Mouse (Mus musculus) brown adipose tissue, adult 24 weeks (tissue): ENCODE data around the gene Ap3m1. TPM values are rescaled to one million over a fixed set of nuclear protein-coding genes. Genes with fewer than 3 reads are reported as not detected.

ENCODE experiments used
- H3K27ac ChIP-seq: fragments of 200-500 bp; replicated peaks from 2 replicates; pipeline ENCODE4 v1.5.1; 2012; ENCODE audit warnings: low read depth, mild to moderate bottlenecking, low read length
- H3K4me1 ChIP-seq: fragments of 200-500 bp; 2 replicates; pipeline ENCODE4 v1.6.1; 2012; ENCODE audit warnings: low read length, mixed read lengths; ENCODE audit not compliant: control insufficient read depth, insufficient read depth, insufficient read length
- H3K4me3 ChIP-seq: fragments of 200-500 bp; 2 replicates; pipeline ENCODE4 v1.5.1; 2012; ENCODE audit warnings: low read depth, mild to moderate bottlenecking, low read length, moderate library complexity; ENCODE audit not compliant: insufficient read depth
- polyA plus RNA-seq: library from polyadenylated mRNA; stranded (reverse); fragments of >200 nt; gene quantifications from 2 replicates; pipeline ENCODE4 v1.2.4, GENCODE M21; 2012; ENCODE audit not compliant: missing spikeins, insufficient read depth, insufficient read length

Gene Ap3m1
- polyA plus RNA-seq, 1 experiment: 35.0 TPM

- Histone ChIP-seq H3K4me1 (peaks cover 3% of the 10 kb centered on the region; the same call in 1 of the 2 replicates), H3K27ac (0 out of 2 replicates have a peak overlapping the region, but pooled peaks have one; percentile 37), H3K4me3 (no peak overlapping the region)
Observed at GRCm38 (mm10) chr14:20999617-21000016, 52.7 kb downstream of the Ap3m1 start.

GRCm38 (mm10) chr14:20997548-20997947 is 54.8 kb downstream of the Ap3m1 start:
- no peak overlapping the region for H3K27ac ChIP-seq
- H3K4me1 ChIP-seq: peaks cover 3% of the 10 kb centered on the region; the same call in 1 of the 2 replicates
- no peak overlapping the region for H3K4me3 ChIP-seq

- Histone ChIP-seq H3K27ac (no peak overlapping the region), H3K4me1 (peaks cover 3% of the 10 kb centered on the region; the same call in 1 of the 2 replicates), H3K4me3 (no peak overlapping the region)
Observed at GRCm38 (mm10) chr14:20996361-20996760, 55.9 kb downstream of the Ap3m1 start.

GRCm38 (mm10) chr14:20995497-20995896 is 56.8 kb downstream of the Ap3m1 start:
- Histone ChIP-seq H3K4me3 (no peak overlapping the region), H3K4me1 (peaks cover 3% of the 10 kb centered on the region; the same call in 1 of the 2 replicates), H3K27ac (no peak overlapping the region)

GRCm38 (mm10) chr14:20994475-20994874 is 57.8 kb downstream of the Ap3m1 start:
- Histone ChIP-seq H3K27ac (no peak overlapping the region; the same call in 1 of the 2 replicates), H3K4me3 (no peak overlapping the region), H3K4me1 (peaks cover 3% of the 10 kb centered on the region; the same call in 1 of the 2 replicates)

GRCm38 (mm10) chr14:20993067-20993691 is 59.1 kb downstream of the Ap3m1 start:
- no peak overlapping the region for H3K27ac ChIP-seq

GRCm38 (mm10) chr14:20991492-20991891 is 60.8 kb downstream of the Ap3m1 start:
- no peak overlapping the region for H3K4me3 ChIP-seq
- peaks cover 2% of the 10 kb centered on the region; the same call in 1 of the 2 replicates for H3K4me1 ChIP-seq
- no peak overlapping the region for H3K27ac ChIP-seq

More at GRCm38 (mm10) chr14:20993067-20993691, 59.1 kb downstream of the Ap3m1 start:
- H3K4me3 ChIP-seq: no peak overlapping the region
- H3K4me1 ChIP-seq: peaks cover 3% of the 10 kb centered on the region; the same call in 1 of the 2 replicates

- no peak overlapping the region for H3K27ac ChIP-seq
- H3K4me1 ChIP-seq: no peaks in the 10 kb centered on the region; the same call in 1 of the 2 replicates
- H3K4me3 ChIP-seq: no peak overlapping the region
Observed at GRCm38 (mm10) chr14:20985482-20985881, 66.8 kb downstream of the Ap3m1 start.

GRCm38 (mm10) chr14:20983832-20984231 is 68.5 kb downstream of the Ap3m1 start:
- Histone ChIP-seq H3K4me3 (no peak overlapping the region), H3K4me1 (no peaks in the 10 kb centered on the region; the same call in 1 of the 2 replicates), H3K27ac (no peak overlapping the region)

Other genes starting within 250 kb of the Ap3m1 start
- 9.6 and 11.6 TPM in 2 replicates for gene Plau, start 215.8 kb downstream of the Ap3m1 start, polyA plus RNA-seq
- 28.5 and 34.3 TPM in 2 replicates for gene Vcl, start 123.1 kb downstream of the Ap3m1 start, polyA plus RNA-seq
- gene Adk, start 66 bp upstream of the Ap3m1 start, polyA plus RNA-seq: 138 and 145 TPM in 2 replicates